Mouse (Mus musculus) intestine, embryonic 15.5 days (tissue): ENCODE data around the gene Slc22a23. TPM values are rescaled to one million over a fixed set of nuclear protein-coding genes. Genes with fewer than 3 reads are reported as not detected.

Source experiments
- ATAC-seq: fragments of 200-750 bp; cut with Nextera tagmentation; 2 replicates; pipeline ENCODE4 v1.8.0; 2017; ENCODE audit warnings: moderate TSS enrichment, moderate library complexity
- H3K27ac ChIP-seq: fragments of 300-500 bp; sonication (generic); 2 replicates; pipeline ENCODE4 v1.5.1; 2015; ENCODE audit warnings: mild to moderate bottlenecking, inconsistent platforms
- H3K27me3 ChIP-seq: fragments of 300-500 bp; sonication (generic); replicated peaks from 2 replicates; pipeline ENCODE4 v1.6.1; 2015; ENCODE audit warnings: inconsistent platforms
- H3K36me3 ChIP-seq: fragments of 300-500 bp; sonication (generic); 2 replicates; pipeline ENCODE4 v1.6.1; 2015; ENCODE audit warnings: inconsistent platforms
- H3K4me1 ChIP-seq: fragments of 300-500 bp; sonication (generic); replicated peaks from 2 replicates; pipeline ENCODE4 v1.6.1; 2015; ENCODE audit warnings: inconsistent platforms
- H3K4me2 ChIP-seq: fragments of 300-500 bp; sonication (generic); replicated peaks from 2 replicates; pipeline ENCODE4 v1.6.1; 2015; ENCODE audit warnings: mild to moderate bottlenecking, inconsistent platforms
- H3K4me3 ChIP-seq: fragments of 300-500 bp; sonication (generic); replicated peaks from 2 replicates; pipeline ENCODE4 v1.5.1; 2015; ENCODE audit warnings: inconsistent platforms
- H3K9ac ChIP-seq: fragments of 300-500 bp; sonication (generic); 2 replicates; pipeline ENCODE4 v1.6.1; 2015; ENCODE audit warnings: inconsistent platforms
- H3K9me3 ChIP-seq: fragments of 300-500 bp; sonication (generic); 2 replicates; pipeline ENCODE4 v1.6.1; 2016; ENCODE audit warnings: inconsistent platforms
- WGBS: fragments of 180-500 bp; shearing (Covaris S2); methylation state at CpG from one replicate; pipeline ENCODE4 v1.1.7; 2015; 5-methylcytosine and 5-hydroxymethylcytosine counted together
- polyA plus RNA-seq: library from polyadenylated mRNA; unstranded; fragments of >200 nt; fragmentation: Nextera tagmentation; extraction: Ambion mirVana; gene quantifications from 2 replicates; pipeline ENCODE4 v1.2.1, GENCODE M21; 2015

Slc22a23 gene
- polyA plus RNA-seq, 1 experiment from 2014 or later, result 3.2 TPM

- 71% methylated on average over 8 of the region's 8 CpGs for WGBS
- Histone ChIP-seq H3K4me1 (0 out of 2 replicates have a peak, but pooled peaks cover 4% of the 10 kb centered on the region), H3K36me3 (no peaks in the 10 kb centered on the region), H3K4me2 (no peak overlapping the region), H3K27me3 (no peaks in the 10 kb centered on the region), H3K4me3 (no peak overlapping the region), H3K9ac (no peak overlapping the region), H3K9me3 (no peaks in the 10 kb centered on the region), H3K27ac (no peak overlapping the region)
- ATAC-seq, result no peak
Observed at GRCm38 (mm10) chr13:34156133-34156839, 188.7 kb downstream of the Slc22a23 start.

GRCm38 (mm10) chr13:34154931-34155272 is 190.1 kb downstream of the Slc22a23 start:
- no peaks in the 10 kb centered on the region for H3K9me3 ChIP-seq
- no peaks in the 10 kb centered on the region for H3K27me3 ChIP-seq
- WGBS, result 27% methylated on average over 3 of the region's 3 CpGs
- peaks cover 4% of the 10 kb centered on the region; the same call in 1 of the 2 replicates for H3K4me1 ChIP-seq
- H3K9ac ChIP-seq, result no peak overlapping the region
- peak overlapping the region; percentile 33 for H3K4me2 ChIP-seq
- no peak for ATAC-seq
- H3K4me3 ChIP-seq, result peak overlapping the region; percentile 15; the same call in 1 of the 2 replicates
- no peak overlapping the region for H3K27ac ChIP-seq
- H3K36me3 ChIP-seq, result no peaks in the 10 kb centered on the region

GRCm38 (mm10) chr13:34154217-34154930 is 190.6 kb downstream of the Slc22a23 start:
- no peaks in the 10 kb centered on the region for H3K36me3 ChIP-seq
- no peaks in the 10 kb centered on the region for H3K9me3 ChIP-seq
- ATAC-seq, result peak; percentile 56
- WGBS, result 43% methylated on average over 13 of the region's 13 CpGs
- H3K27ac ChIP-seq, result no peak overlapping the region
- peak overlapping the region; percentile 33 for H3K4me2 ChIP-seq
- H3K9ac ChIP-seq, result no peak overlapping the region
- H3K27me3 ChIP-seq, result no peaks in the 10 kb centered on the region
- peaks cover 6% of the 10 kb centered on the region; the same call in 1 of the 2 replicates for H3K4me1 ChIP-seq
- peak overlapping the region; percentile 15; the same call in 1 of the 2 replicates for H3K4me3 ChIP-seq

- Histone ChIP-seq H3K9ac (no peak overlapping the region), H3K27ac (no peak overlapping the region), H3K27me3 (no peaks in the 10 kb centered on the region), H3K4me2 (no peak overlapping the region), H3K4me3 (no peak overlapping the region), H3K36me3 (no peaks in the 10 kb centered on the region), H3K9me3 (no peaks in the 10 kb centered on the region), H3K4me1 (peaks cover 6% of the 10 kb centered on the region; the same call in 1 of the 2 replicates)
- WGBS, result 68% methylated on average over 4 of the region's 5 CpGs
- ATAC-seq, result no peak
Observed at GRCm38 (mm10) chr13:34153254-34154011, 191.5 kb downstream of the Slc22a23 start.

- no peaks in the 10 kb centered on the region for H3K9me3 ChIP-seq
- no peak overlapping the region for H3K27ac ChIP-seq
- no peaks in the 10 kb centered on the region for H3K36me3 ChIP-seq
- H3K4me3 ChIP-seq, result no peak overlapping the region
- no peak for ATAC-seq
- no peak overlapping the region for H3K9ac ChIP-seq
- WGBS, result 53% methylated on average over 7 of the region's 7 CpGs
- H3K27me3 ChIP-seq, result no peaks in the 10 kb centered on the region
- H3K4me1 ChIP-seq, result peaks cover 6% of the 10 kb centered on the region; the same call in 1 of the 2 replicates
- H3K4me2 ChIP-seq, result no peak overlapping the region
Observed at GRCm38 (mm10) chr13:34152695-34153094, 192.3 kb downstream of the Slc22a23 start.

- no peak overlapping the region for H3K4me3 ChIP-seq
- no peak overlapping the region for H3K9ac ChIP-seq
- H3K27ac ChIP-seq, result no peak overlapping the region
- peaks cover 6% of the 10 kb centered on the region; the same call in 1 of the 2 replicates for H3K4me1 ChIP-seq
- H3K36me3 ChIP-seq, result no peaks in the 10 kb centered on the region
- ATAC-seq, result no peak
- no peaks in the 10 kb centered on the region for H3K27me3 ChIP-seq
- H3K4me2 ChIP-seq, result no peak overlapping the region
- H3K9me3 ChIP-seq, result no peaks in the 10 kb centered on the region
- WGBS, result 80% methylated on average over 1 of the region's 1 CpGs
Observed at GRCm38 (mm10) chr13:34151425-34151824, 193.6 kb downstream of the Slc22a23 start.

GRCm38 (mm10) chr13:34150271-34151027 is 194.5 kb downstream of the Slc22a23 start:
- Histone ChIP-seq H3K4me2 (peak overlapping the region; percentile 47), H3K27ac (peak overlapping the region; percentile 0; the same call in 1 of the 2 replicates), H3K9ac (no peak overlapping the region), H3K27me3 (no peaks in the 10 kb centered on the region), H3K36me3 (no peaks in the 10 kb centered on the region), H3K9me3 (no peaks in the 10 kb centered on the region), H3K4me1 (peaks cover 6% of the 10 kb centered on the region; the same call in 1 of the 2 replicates), H3K4me3 (0 out of 2 replicates have a peak overlapping the region, but pooled peaks have one; percentile 0)
- no peak for ATAC-seq
- 8% methylated on average over 19 of the region's 19 CpGs for WGBS

- Histone ChIP-seq H3K9me3 (no peaks in the 10 kb centered on the region), H3K36me3 (no peaks in the 10 kb centered on the region), H3K4me3 (peak overlapping the region; percentile 38), H3K27ac (peak overlapping the region; percentile 70), H3K9ac (no peak overlapping the region), H3K27me3 (no peaks in the 10 kb centered on the region), H3K4me2 (peak overlapping the region; percentile 73), H3K4me1 (peaks cover 6% of the 10 kb centered on the region; the same call in 1 of the 2 replicates)
- no peak for ATAC-seq
- 53% methylated on average over 5 of the region's 5 CpGs for WGBS
Observed at GRCm38 (mm10) chr13:34149463-34150176, 195.4 kb downstream of the Slc22a23 start.

GRCm38 (mm10) chr13:34148767-34149392 is 196.1 kb downstream of the Slc22a23 start:
- H3K9me3 ChIP-seq, result no peaks in the 10 kb centered on the region
- peak overlapping the region; percentile 38 for H3K4me3 ChIP-seq
- ATAC-seq, result peak; percentile 76
- 3% methylated on average over 23 of the region's 23 CpGs for WGBS
- peak overlapping the region; percentile 28 for H3K9ac ChIP-seq
- H3K36me3 ChIP-seq, result no peaks in the 10 kb centered on the region
- H3K4me2 ChIP-seq, result peak overlapping the region; percentile 73
- H3K27ac ChIP-seq, result peak overlapping the region; percentile 70
- no peaks in the 10 kb centered on the region for H3K27me3 ChIP-seq
- peaks cover 2% of the 10 kb centered on the region; the same call in 1 of the 2 replicates for H3K4me1 ChIP-seq

GRCm38 (mm10) chr13:34148181-34148580 is 196.8 kb downstream of the Slc22a23 start:
- 83% methylated on average over 3 of the region's 3 CpGs for WGBS
- H3K4me2 ChIP-seq, result peak overlapping the region; percentile 73
- no peak for ATAC-seq

GRCm38 (mm10) chr13:34146916-34147315 is 198.1 kb downstream of the Slc22a23 start:
- Histone ChIP-seq H3K27me3 (no peaks in the 10 kb centered on the region), H3K4me2 (no peak overlapping the region), H3K4me3 (no peak overlapping the region), H3K27ac (no peak overlapping the region), H3K9me3 (no peaks in the 10 kb centered on the region), H3K4me1 (peaks cover 2% of the 10 kb centered on the region; the same call in 1 of the 2 replicates), H3K36me3 (no peaks in the 10 kb centered on the region), H3K9ac (no peak overlapping the region)
- WGBS, result 58% methylated on average over 3 of the region's 3 CpGs
- ATAC-seq, result no peak

More at GRCm38 (mm10) chr13:34148181-34148580, 196.8 kb downstream of the Slc22a23 start:
- Histone ChIP-seq H3K9me3 (no peaks in the 10 kb centered on the region), H3K27me3 (no peaks in the 10 kb centered on the region), H3K36me3 (no peaks in the 10 kb centered on the region), H3K4me1 (peaks cover 2% of the 10 kb centered on the region; the same call in 1 of the 2 replicates), H3K9ac (no peak overlapping the region), H3K27ac (no peak overlapping the region), H3K4me3 (no peak overlapping the region)
